Mouse (Mus musculus): ENCODE measurements around the gene Hcn1. TPM values are rescaled to one million over a fixed set of nuclear protein-coding genes. Genes with fewer than 3 reads are reported as not detected.

Gene Hcn1
- polyA plus RNA-seq, 2 experiments, result 0.06 to 0.21 TPM

DNA sequence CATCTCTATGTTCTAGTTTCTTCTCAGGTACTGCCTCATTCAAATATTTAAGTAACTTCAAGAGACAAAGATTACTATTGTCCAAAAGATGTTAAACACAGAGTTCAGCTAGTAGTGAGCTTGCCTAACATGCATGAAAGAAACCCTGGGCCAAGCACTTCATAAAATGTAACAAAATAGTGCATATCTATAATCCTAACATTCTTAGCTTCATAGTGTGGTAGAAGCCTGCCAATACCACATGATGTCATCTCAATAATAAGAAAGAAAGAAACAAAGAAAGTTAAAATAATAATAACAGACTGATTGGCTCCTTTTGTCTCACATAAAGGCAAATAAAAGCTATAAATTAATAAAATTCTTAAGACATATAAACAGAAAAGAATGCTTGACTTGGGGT, 103.5 kb downstream of the Hcn1 start:
- no peak overlapping the region for H3K27ac ChIP-seq (replicated peaks; ENCODE audit: low read depth, low read length)
- DNase-seq (ENCODE audit: low spot score), result no peak
- H3K4me2 ChIP-seq (replicated peaks; ENCODE audit: low read depth, low read length, severe bottlenecking), result no peak overlapping the region
- peaks cover 11% of the 10 kb centered on the region for H3K4me1 ChIP-seq (ENCODE audit: control insufficient read depth, insufficient read depth, low read length)
- H3K9me3 ChIP-seq (ENCODE audit: control insufficient read depth, low read length), result no peaks in the 10 kb centered on the region
- H3K4me3 ChIP-seq (replicated peaks; ENCODE audit: low read length), result no peak overlapping the region
- H3K36me3 ChIP-seq (ENCODE audit: control insufficient read depth, insufficient read depth, low read length), result no peaks in the 10 kb centered on the region
- no peak overlapping the region for H3K9ac ChIP-seq (ENCODE audit: low read depth, low read length, severe bottlenecking)
- ATAC-seq (ENCODE audit: low FRiP score, low read depth), result peak; percentile 74
- TF ChIP-seq POLR2A (IDR thresholded peaks at IDR 0.05; ENCODE audit: borderline replicate concordance, extremely low read depth, insufficient read depth, insufficient read length), result no peak
- H3K27me3 ChIP-seq (ENCODE audit: control insufficient read depth, insufficient read depth, low read length), result no peaks in the 10 kb centered on the region

DNA sequence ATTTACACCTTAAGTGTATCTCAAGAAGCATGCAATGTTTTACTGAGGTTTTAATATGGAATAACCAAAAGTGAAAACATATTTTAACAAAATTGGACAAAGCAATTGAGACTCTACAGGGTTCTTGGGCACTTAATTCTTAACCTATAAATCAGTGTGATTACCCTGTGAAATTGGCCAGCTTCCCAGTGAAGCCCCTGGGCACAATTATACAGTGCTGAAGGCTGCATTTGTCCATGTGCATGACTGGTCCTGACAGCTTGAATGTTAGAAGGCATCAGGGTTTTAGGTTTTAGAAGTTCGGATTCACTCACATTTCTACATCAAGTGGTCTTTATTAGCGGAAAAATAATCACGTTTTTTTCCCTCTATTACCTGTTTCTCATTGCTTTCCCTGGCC, 103.9 kb downstream of the Hcn1 start:
- Histone ChIP-seq H3K4me2 (replicated peaks; ENCODE audit: low read depth, low read length, severe bottlenecking) (no peak overlapping the region), H3K9ac (ENCODE audit: low read depth, low read length, severe bottlenecking) (no peak overlapping the region), H3K36me3 (ENCODE audit: control insufficient read depth, insufficient read depth, low read length) (no peaks in the 10 kb centered on the region), H3K27ac (replicated peaks; ENCODE audit: low read depth, low read length) (no peak overlapping the region), H3K27me3 (ENCODE audit: control insufficient read depth, insufficient read depth, low read length) (no peaks in the 10 kb centered on the region), H3K9me3 (ENCODE audit: control insufficient read depth, low read length) (no peaks in the 10 kb centered on the region), H3K4me3 (replicated peaks; ENCODE audit: low read length) (no peak overlapping the region), H3K4me1 (ENCODE audit: control insufficient read depth, insufficient read depth, low read length) (peaks cover 11% of the 10 kb centered on the region)
- peak; percentile 84 for ATAC-seq (ENCODE audit: low FRiP score, low read depth)
- DNase-seq (ENCODE audit: low spot score), result peak; percentile 74
- no peak for TF ChIP-seq POLR2A (IDR thresholded peaks at IDR 0.05; ENCODE audit: borderline replicate concordance, extremely low read depth, insufficient read depth, insufficient read length)
- 23% methylated on average over 3 of the region's 3 CpGs for WGBS

DNA sequence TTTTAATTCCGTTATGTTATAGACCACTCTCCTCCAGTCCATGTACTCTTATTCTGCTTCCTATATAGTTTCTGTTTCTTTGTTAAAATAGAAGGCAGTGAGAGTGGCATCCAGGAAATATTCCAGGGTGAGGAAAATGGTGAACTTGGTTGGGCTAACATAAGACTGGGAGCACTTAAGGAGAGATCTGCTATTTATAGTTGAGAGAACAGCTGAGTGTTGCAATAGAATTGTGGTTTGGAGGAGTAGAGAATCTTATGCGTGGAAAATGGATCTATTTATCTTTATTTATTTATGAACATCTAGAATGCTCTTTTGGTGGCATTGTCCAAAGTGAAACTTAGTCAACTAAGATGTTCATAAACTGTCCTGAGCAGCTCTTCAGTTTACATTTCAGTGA, 104.4 kb downstream of the Hcn1 start:
- ATAC-seq (ENCODE audit: low FRiP score, low read depth) (no peak), DNase-seq (ENCODE audit: low spot score) (no peak)
- H3K9ac ChIP-seq (ENCODE audit: low read depth, low read length, severe bottlenecking), result no peak overlapping the region
- 55% methylated on average over 2 of the region's 2 CpGs for WGBS
- H3K4me2 ChIP-seq (replicated peaks; ENCODE audit: low read depth, low read length, severe bottlenecking), result no peak overlapping the region
- TF ChIP-seq POLR2A (IDR thresholded peaks at IDR 0.05; ENCODE audit: borderline replicate concordance, extremely low read depth, insufficient read depth, insufficient read length), result no peak
- no peak overlapping the region for H3K27ac ChIP-seq (replicated peaks; ENCODE audit: low read depth, low read length)
- H3K4me1 ChIP-seq (ENCODE audit: control insufficient read depth, insufficient read depth, low read length), result peaks cover 11% of the 10 kb centered on the region
- H3K9me3 ChIP-seq (ENCODE audit: control insufficient read depth, low read length), result no peaks in the 10 kb centered on the region
- no peaks in the 10 kb centered on the region for H3K36me3 ChIP-seq (ENCODE audit: control insufficient read depth, insufficient read depth, low read length)
- no peaks in the 10 kb centered on the region for H3K27me3 ChIP-seq (ENCODE audit: control insufficient read depth, insufficient read depth, low read length)
- no peak overlapping the region for H3K4me3 ChIP-seq (replicated peaks; ENCODE audit: low read length)

DNA sequence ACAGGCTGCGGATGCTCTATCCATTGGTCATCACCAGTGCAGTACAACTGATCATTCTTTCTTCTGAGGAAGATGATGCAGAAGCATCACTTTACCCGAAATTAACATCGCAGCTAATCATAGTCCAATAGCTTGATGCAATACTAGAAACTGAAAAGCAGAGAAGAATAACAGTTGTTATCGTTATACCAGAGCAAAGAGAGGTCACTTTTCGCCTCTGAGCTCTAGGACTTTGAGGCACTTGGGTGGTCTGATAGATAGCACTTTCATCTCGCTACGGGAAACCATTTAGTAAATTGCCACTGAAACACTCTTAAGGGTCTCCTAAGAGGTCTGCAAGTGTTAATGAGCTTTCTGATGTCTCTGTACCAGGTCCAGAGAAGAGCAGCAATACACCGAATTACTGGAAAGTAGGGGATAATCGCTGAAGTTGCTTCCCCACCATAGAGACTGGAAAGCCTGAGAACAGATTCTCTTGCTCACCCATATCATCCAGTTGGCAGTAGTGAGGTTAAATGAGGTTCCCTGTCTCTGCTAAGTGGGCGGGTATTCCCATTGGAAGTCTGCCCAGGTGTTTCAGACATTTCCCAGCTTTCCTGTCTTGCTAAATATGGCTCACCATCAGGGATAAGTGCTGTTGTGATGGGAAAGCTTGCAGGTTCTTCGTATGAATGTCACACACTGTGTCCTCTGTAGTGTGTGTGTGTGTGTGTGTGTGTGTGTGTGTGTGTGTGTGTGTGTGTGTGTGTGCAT, 105.0 kb downstream of the Hcn1 start:
- no peak overlapping the region for H3K9ac ChIP-seq (ENCODE audit: low read depth, low read length, severe bottlenecking)
- peak; percentile 26 for DNase-seq (ENCODE audit: low spot score)
- no peaks in the 10 kb centered on the region for H3K36me3 ChIP-seq (ENCODE audit: control insufficient read depth, insufficient read depth, low read length)
- H3K27ac ChIP-seq (replicated peaks; ENCODE audit: low read depth, low read length), result no peak overlapping the region
- 57% methylated on average over 11 of the region's 11 CpGs for WGBS
- no peak for ATAC-seq (ENCODE audit: low FRiP score, low read depth)
- H3K4me3 ChIP-seq (replicated peaks; ENCODE audit: low read length), result no peak overlapping the region
- no peak overlapping the region for H3K4me2 ChIP-seq (replicated peaks; ENCODE audit: low read depth, low read length, severe bottlenecking)
- H3K27me3 ChIP-seq (ENCODE audit: control insufficient read depth, insufficient read depth, low read length), result no peaks in the 10 kb centered on the region
- no peak for TF ChIP-seq POLR2A (IDR thresholded peaks at IDR 0.05; ENCODE audit: borderline replicate concordance, extremely low read depth, insufficient read depth, insufficient read length)
- H3K4me1 ChIP-seq (ENCODE audit: control insufficient read depth, insufficient read depth, low read length), result peaks cover 11% of the 10 kb centered on the region
- no peaks in the 10 kb centered on the region for H3K9me3 ChIP-seq (ENCODE audit: control insufficient read depth, low read length)

DNA sequence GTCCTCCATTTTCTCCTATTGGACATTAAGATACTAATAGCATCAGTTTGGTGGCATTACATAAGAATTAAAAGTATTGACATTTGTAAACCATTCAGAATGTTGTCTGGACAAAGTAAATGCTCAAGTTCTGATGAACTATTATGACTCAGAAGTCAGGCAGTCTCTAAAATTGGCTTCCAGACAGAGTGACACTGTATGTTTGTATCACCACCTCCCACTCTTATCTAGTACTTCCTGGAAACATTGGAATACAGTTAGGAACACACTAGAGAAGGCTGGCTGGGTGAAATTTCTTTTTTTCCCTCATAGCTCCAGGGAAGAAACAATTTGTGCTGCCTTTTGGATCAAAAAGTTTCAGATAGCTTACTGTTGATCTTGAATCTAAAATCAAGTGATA, 108.7 kb downstream of the Hcn1 start:
- DNase-seq (ENCODE audit: low spot score) (no peak), ATAC-seq (ENCODE audit: low FRiP score, low read depth) (no peak)
- no peak for TF ChIP-seq POLR2A (IDR thresholded peaks at IDR 0.05; ENCODE audit: borderline replicate concordance, extremely low read depth, insufficient read depth, insufficient read length)
- Histone ChIP-seq H3K4me3 (replicated peaks; ENCODE audit: low read length) (no peak overlapping the region), H3K27me3 (ENCODE audit: control insufficient read depth, insufficient read depth, low read length) (no peaks in the 10 kb centered on the region), H3K9ac (ENCODE audit: low read depth, low read length, severe bottlenecking) (no peak overlapping the region), H3K9me3 (ENCODE audit: control insufficient read depth, low read length) (no peaks in the 10 kb centered on the region), H3K27ac (replicated peaks; ENCODE audit: low read depth, low read length) (no peak overlapping the region), H3K36me3 (ENCODE audit: control insufficient read depth, insufficient read depth, low read length) (no peaks in the 10 kb centered on the region), H3K4me1 (ENCODE audit: control insufficient read depth, insufficient read depth, low read length) (peaks cover 11% of the 10 kb centered on the region), H3K4me2 (replicated peaks; ENCODE audit: low read depth, low read length, severe bottlenecking) (no peak overlapping the region)

Data from limb, embryonic 14.5 days (tissue).